Mouse (Mus musculus) thymus, postnatal 14 days (tissue): ENCODE results near the gene 2310079G19Rik.

Experiments
- DNase-seq: peaks from one replicate; pipeline ENCODE4 v3.0.0; 2021

The 2310079G19Rik gene

DNA sequence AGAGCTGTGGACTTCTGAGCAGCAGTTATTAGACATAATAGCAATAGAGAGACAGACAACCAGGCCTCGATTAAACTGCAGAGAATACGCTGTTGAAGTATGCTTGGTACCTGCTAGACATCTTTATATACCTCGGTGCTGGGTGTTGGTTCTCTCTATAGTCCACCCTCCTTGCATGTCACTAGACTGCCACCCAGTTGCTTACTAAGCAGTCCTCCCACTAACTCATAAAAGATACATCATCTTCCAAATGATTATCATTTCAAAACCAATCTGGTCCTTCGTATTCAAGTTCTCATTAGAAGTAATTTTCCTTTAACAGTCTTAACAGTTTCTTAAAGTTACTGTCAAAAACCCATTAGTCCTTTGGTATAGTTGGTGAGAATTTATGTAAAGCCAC is at the start of gene 2310079G19Rik:
2310079G19Rik (minus strand) TSS at position 101 of the 400 bp plus-strand sequence.
- DNase-seq: no peak

DNA sequence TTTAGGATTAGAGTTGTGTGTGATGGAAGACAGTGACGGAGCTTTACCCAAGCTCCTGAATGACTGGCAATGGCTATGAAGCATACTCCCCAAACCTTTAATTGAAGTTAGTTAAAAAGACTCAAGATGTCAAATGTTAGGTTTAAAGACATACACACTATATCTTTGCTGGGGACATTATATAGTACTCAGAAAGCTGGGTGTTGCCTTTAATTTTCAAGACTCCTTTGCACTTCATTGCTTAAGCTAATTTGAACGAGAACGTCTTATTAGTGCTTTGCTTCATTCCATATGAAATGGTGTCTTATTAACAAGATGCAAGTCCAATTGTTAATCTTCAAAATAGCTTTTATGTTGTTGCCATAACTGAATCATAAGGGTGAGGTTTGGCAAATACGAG is 44.1 kb upstream of the 2310079G19Rik start, which contains the start of gene Krtap27-1:
Krtap27-1 (minus strand) TSS at position 101 of the 400 bp plus-strand sequence.
- no peak for DNase-seq

GRCm38 (mm10) chr16:88657426-88657825 is 30.0 kb upstream of the 2310079G19Rik start:
- DNase-seq: peak; percentile 9

DNA sequence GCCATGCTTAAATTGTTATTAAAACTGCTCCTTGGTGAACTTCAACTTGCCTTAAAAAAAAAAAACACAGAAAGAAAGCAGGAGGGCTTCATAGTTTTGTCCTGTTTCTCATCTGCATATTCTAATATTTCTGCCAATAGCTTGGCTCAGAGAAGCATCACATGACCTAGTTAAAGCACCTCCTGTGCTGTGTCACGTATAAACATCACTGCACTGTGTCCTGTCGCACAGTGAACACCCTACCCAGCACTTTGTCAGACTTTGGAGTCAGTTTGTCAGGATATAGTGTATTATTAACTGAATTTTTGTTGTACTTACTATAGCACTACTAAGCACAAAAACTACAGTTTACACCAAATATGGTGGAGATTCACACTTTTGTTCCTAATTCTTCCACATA is 24.5 kb upstream of the 2310079G19Rik start:
- DNase-seq: no peak

- no peak for DNase-seq
Measured at GRCm38 (mm10) chr16:88651082-88651481, 23.6 kb upstream of the 2310079G19Rik start.

GRCm38 (mm10) chr16:88647358-88647846 is 19.9 kb upstream of the 2310079G19Rik start, which contains the start of gene Krtap26-1:
Krtap26-1 (minus strand) TSS chr16:88647796.
- no peak for DNase-seq

GRCm38 (mm10) chr16:88646366-88647111 is 19.1 kb upstream of the 2310079G19Rik start:
- DNase-seq: no peak

DNA sequence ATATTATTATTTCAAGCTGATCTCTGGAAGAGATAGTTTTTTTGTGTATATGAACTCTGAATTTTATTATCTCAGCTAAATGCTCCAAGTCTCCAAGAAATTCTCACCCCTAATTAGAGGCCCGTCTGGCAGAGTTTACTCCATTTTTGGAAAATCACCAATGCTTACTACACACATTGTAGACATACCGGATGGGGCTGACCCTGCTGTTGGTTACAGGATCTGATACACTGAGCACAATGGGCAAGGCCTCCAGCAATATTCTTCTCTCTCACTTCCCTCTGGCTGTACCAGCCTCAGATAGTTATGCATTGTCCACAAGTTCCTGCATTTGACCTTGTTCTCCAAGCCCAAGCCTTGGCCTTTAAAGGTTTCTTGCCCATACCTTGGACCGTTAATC is 12.6 kb upstream of the 2310079G19Rik start:
- DNase-seq: no peak

DNA sequence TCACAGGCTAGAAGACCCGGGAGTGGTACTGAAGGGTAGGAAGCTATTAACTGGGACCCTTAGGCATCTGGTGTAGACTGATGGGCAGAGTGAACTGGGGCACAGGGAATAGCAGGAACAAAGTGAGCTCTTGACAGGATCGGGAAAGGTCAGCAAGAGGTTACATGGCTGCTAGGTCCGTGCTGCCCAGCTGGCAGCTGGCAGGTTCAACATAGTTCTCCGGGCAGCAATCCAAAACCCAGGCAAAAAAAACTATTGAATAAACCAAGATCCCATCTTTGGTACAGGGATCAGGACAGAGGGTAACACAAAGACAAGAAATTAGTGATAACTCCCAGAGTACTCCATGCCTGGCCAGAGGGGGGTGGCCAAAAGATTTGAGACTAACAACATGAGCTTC is 7.7 kb upstream of the 2310079G19Rik start:
- no peak for DNase-seq

DNA sequence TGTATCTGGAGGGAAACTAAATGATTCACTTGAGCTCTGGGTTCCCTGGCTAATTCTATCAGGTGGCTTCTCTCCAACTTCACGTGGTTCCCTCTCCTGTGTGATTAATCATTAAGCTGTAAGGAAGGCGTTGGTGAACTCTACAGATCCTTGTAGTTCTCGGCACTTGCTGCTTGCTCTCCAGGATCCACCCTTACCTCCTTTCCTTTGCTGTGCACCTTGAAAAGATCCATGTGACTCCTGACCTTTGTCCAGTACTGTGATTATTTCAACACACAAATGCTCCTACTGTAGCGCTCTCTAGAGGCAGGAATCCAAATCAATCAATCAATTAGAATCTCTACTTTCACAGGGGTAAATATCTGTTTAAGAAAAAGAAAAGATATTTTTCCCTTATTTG is 4.0 kb upstream of the 2310079G19Rik start:
- DNase-seq: no peak

GRCm38 (mm10) chr16:88612712-88613111 is 14.8 kb downstream of the 2310079G19Rik start:
- no peak for DNase-seq

DNA sequence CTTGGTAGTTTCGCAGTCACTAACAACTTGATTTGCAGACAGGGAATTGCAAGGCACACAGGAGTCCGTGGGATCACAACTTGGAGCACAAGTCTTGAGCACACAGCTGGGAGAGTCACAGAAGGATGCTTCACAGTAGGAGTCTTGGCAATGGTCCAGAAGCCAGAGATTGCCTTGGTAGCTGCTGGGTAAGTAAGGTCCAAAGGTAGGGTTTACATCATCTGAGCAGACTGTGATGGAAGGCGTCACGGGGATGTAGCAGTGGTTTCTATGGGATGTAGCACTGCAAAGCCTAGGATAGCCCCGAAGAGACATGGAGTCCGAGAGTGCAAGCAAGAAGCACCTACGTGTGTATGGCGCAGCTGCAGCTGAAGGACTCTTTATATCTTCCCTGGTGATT is 15.5 kb downstream of the 2310079G19Rik start, which contains the start of gene Krtap24-1:
Krtap24-1 (minus strand) TSS at position 358 of the 400 bp plus-strand sequence.
- no peak for DNase-seq

DNA sequence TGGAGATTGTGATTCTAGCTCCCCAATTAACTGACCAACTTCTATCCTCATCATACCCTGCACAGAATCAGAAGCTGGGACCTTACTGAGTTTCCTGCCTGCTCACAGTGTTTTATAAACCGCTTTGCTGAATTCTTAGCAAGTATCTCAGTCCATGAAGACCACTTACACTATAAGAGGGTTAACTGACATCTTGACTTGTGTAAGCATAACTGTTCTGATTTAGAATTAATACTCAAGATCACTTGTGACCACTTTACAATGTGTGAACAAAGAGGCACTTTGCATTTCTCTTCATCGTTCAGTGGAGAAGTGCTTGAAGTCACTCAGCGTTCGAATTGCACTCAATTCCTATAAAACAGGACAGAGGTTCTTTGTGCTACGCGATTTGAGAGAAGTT is 22.9 kb downstream of the 2310079G19Rik start:
- DNase-seq: no peak

DNA sequence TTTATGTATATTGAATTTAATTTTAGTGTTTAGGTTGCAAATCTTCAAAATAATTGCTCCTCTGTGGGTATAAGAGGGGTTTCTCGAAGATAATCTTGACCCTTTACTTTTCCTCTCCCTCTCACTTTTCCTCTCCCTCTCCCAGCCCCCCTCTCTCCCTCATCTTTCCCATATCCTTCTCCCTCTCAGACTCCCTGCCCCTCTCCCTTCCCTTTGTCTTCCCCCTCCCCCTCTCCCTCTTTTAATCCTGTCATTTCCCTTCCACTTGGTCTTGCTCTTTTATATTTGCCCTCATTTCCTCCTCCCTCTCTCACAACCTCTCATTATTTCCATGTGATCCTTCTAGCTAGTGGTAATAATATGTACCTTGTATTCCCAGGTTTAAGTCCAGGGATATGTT is 25.0 kb downstream of the 2310079G19Rik start:
- no peak for DNase-seq

DNA sequence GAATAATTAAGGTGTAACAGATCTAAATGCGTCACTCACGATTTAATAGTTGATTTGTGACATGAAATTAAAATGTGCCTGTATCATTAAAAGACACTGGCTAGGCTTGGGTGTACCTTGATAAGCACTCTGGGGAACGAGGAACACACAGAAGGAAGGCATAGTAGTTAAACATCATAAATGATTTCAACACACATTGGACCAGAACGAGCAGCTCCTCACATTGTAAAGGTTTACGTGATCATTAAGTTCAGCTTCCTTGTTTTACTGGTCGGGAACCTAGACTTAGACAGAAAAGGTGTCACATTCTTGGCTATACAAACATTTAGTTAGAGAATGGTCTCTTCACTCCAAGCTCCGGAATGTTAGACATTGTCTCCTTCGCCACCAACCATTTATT is 27.2 kb downstream of the 2310079G19Rik start:
- DNase-seq: no peak

- DNase-seq: no peak
Measured at GRCm38 (mm10) chr16:88599504-88600237, 27.8 kb downstream of the 2310079G19Rik start.

DNA sequence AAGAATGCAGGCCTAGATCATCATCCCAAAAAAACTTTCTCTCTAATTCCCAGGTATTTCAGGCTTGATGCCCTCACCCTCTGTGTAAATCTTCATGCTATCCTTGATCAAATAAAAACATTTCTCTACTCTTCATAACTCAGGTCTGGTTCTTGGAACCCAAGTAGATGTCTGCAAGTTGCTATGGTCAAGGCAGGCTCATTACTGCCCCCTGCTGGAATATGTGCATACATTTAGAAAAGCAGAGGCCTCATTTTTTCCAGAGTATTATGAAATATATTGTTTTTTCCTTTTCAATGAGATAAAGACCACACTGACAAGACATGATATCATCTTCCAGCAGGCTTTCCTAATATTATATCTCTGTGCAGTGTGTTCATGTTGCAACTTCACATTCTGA is 34.7 kb downstream of the 2310079G19Rik start:
- DNase-seq: peak; percentile 6

GRCm38 (mm10) chr16:88583338-88583737 is 44.1 kb downstream of the 2310079G19Rik start:
- no peak for DNase-seq
